Mouse (Mus musculus): ENCODE results near the gene Ipcef1.

The Ipcef1 gene

GRCm38 (mm10) chr10:7052315-7053017 is at the start of gene Ipcef1:
Gene Ipcef1, minus strand, starts transcription at chr10:7052478.
- 23% methylated on average over 12 of the region's 12 CpGs for WGBS

- WGBS = 71% methylated on average over 1 of the region's 1 CpGs
Observed at GRCm38 (mm10) chr10:7077971-7078370, 25.7 kb upstream of the Ipcef1 start.

- WGBS = 68% methylated on average over 7 of the region's 7 CpGs
Observed at GRCm38 (mm10) chr10:7077389-7077808, 25.1 kb upstream of the Ipcef1 start.

- WGBS = 61% methylated on average over 7 of the region's 8 CpGs
Observed at GRCm38 (mm10) chr10:7076662-7077211, 24.5 kb upstream of the Ipcef1 start.

- WGBS = 4% methylated on average over 8 of the region's 8 CpGs
Observed at GRCm38 (mm10) chr10:7076201-7076600, 23.9 kb upstream of the Ipcef1 start.

GRCm38 (mm10) chr10:7075661-7076060 is 23.4 kb upstream of the Ipcef1 start:
- 85% methylated on average over 2 of the region's 2 CpGs for WGBS

- WGBS = 87% methylated on average over 2 of the region's 2 CpGs
Observed at GRCm38 (mm10) chr10:7074231-7074630, 22.0 kb upstream of the Ipcef1 start.

- 94% methylated on average over 5 of the region's 5 CpGs for WGBS
Observed at GRCm38 (mm10) chr10:7070924-7071323, 18.6 kb upstream of the Ipcef1 start.

- 61% methylated on average over 8 of the region's 8 CpGs for WGBS
Observed at GRCm38 (mm10) chr10:7070100-7070835, 18.0 kb upstream of the Ipcef1 start.

- 92% methylated on average over 2 of the region's 2 CpGs for WGBS
Observed at GRCm38 (mm10) chr10:7069090-7069489, 16.8 kb upstream of the Ipcef1 start.

GRCm38 (mm10) chr10:7068608-7069007 is 16.3 kb upstream of the Ipcef1 start:
- WGBS = 70% methylated on average over 12 of the region's 12 CpGs

GRCm38 (mm10) chr10:7063752-7064457 is 11.6 kb upstream of the Ipcef1 start:
- 69% methylated on average over 9 of the region's 9 CpGs for WGBS

- WGBS = 78% methylated on average over 7 of the region's 7 CpGs
Observed at GRCm38 (mm10) chr10:7062993-7063392, 10.7 kb upstream of the Ipcef1 start.

- WGBS = 73% methylated on average over 5 of the region's 5 CpGs
Observed at GRCm38 (mm10) chr10:7060326-7060725, 8.0 kb upstream of the Ipcef1 start.

GRCm38 (mm10) chr10:7057546-7057945 is 5.3 kb upstream of the Ipcef1 start:
- WGBS = 70% methylated on average over 1 of the region's 1 CpGs

GRCm38 (mm10) chr10:7054560-7055205 is 2.4 kb upstream of the Ipcef1 start:
- 87% methylated on average over 6 of the region's 6 CpGs for WGBS

- 32% methylated on average over 3 of the region's 3 CpGs for WGBS
Observed at GRCm38 (mm10) chr10:7049901-7050300, 2.4 kb downstream of the Ipcef1 start.

GRCm38 (mm10) chr10:7047919-7048291 is 4.4 kb downstream of the Ipcef1 start:
- 53% methylated on average over 2 of the region's 2 CpGs for WGBS

- WGBS = 40% methylated on average over 10 of the region's 10 CpGs
Observed at GRCm38 (mm10) chr10:7047288-7047918, 4.9 kb downstream of the Ipcef1 start.

GRCm38 (mm10) chr10:7043896-7044295 is 8.4 kb downstream of the Ipcef1 start:
- WGBS = 90% methylated on average over 5 of the region's 5 CpGs

GRCm38 (mm10) chr10:7037194-7037593 is 15.1 kb downstream of the Ipcef1 start:
- 89% methylated on average over 5 of the region's 5 CpGs for whole genome bisulfite sequencing

Data from cerebral cortex, adult 2 months (tissue).